Mouse (Mus musculus) forebrain, embryonic 13.5 days (tissue): ENCODE results near the gene Esrra. TPM values are rescaled to one million over a fixed set of nuclear protein-coding genes. Genes with fewer than 3 reads are reported as not detected.
A peak's percentile ranks its signal among the peaks of the same experiment; 100 is the strongest.
"Not testable (repeated sequence)": the region's sequence is repeated elsewhere in the genome, so short reads cannot be mapped to it uniquely, and the experiment has no call there.

ENCODE experiments used
- ATAC-seq: fragments of 200-750 bp; cut with Nextera tagmentation; 2 replicates; pipeline ENCODE4 v1.8.0; 2017
- H3K27ac ChIP-seq: fragments of 300-500 bp; sonication (generic); 2 replicates; pipeline ENCODE4 v1.5.1; 2015; ENCODE audit warnings: inconsistent platforms, mild to moderate bottlenecking, moderate library complexity
- H3K27me3 ChIP-seq: fragments of 300-500 bp; sonication (generic); 2 replicates; pipeline ENCODE4 v1.6.1; 2015; ENCODE audit warnings: mild to moderate bottlenecking, inconsistent platforms
- H3K36me3 ChIP-seq: fragments of 300-500 bp; sonication (generic); 2 replicates; pipeline ENCODE4 v1.6.1; 2015; ENCODE audit warnings: mild to moderate bottlenecking, inconsistent platforms; ENCODE audit not compliant: poor library complexity, severe bottlenecking
- H3K4me1 ChIP-seq: fragments of 300-500 bp; sonication (generic); 2 replicates; pipeline ENCODE4 v1.6.1; 2015; ENCODE audit warnings: inconsistent platforms
- H3K4me2 ChIP-seq: fragments of 300-500 bp; sonication (generic); 2 replicates; pipeline ENCODE4 v1.6.1; 2015; ENCODE audit warnings: inconsistent platforms, mild to moderate bottlenecking, moderate library complexity
- H3K4me3 ChIP-seq: fragments of 300-500 bp; sonication (generic); 2 replicates; pipeline ENCODE4 v1.5.1; 2015; ENCODE audit warnings: mild to moderate bottlenecking, inconsistent platforms
- H3K9ac ChIP-seq: fragments of 300-500 bp; sonication (generic); 2 replicates; pipeline ENCODE4 v1.6.1; 2015; ENCODE audit warnings: mild to moderate bottlenecking, inconsistent platforms
- H3K9me3 ChIP-seq: fragments of 300-500 bp; sonication (generic); replicated peaks from 2 replicates; pipeline ENCODE4 v1.6.1; 2016; ENCODE audit warnings: inconsistent platforms
- WGBS: fragments of 180-500 bp; shearing (Covaris S2); methylation state at CpG from one replicate; pipeline ENCODE4 v1.1.7; 2015; 5-methylcytosine and 5-hydroxymethylcytosine counted together
- polyA plus RNA-seq: library from polyadenylated mRNA; unstranded; fragments of >200 nt; fragmentation: Nextera tagmentation; extraction: Ambion mirVana; gene quantifications from 2 replicates; pipeline ENCODE4 v1.2.1, GENCODE M21; 2015

Gene Esrra
- polyA plus RNA-seq, 1 experiment from 2014 or later, result 15.7 TPM

- no peaks in the 10 kb centered on the region for H3K9me3 ChIP-seq
Measured at GRCm38 (mm10) chr19:6914540-6914939, 7.1 kb downstream of the Esrra start.

GRCm38 (mm10) chr19:6913991-6914390, 7.6 kb downstream of the Esrra start:
- peaks cover 13% of the 10 kb centered on the region for H3K4me1 ChIP-seq
- H3K4me2 ChIP-seq, result no peak overlapping the region
- H3K36me3 ChIP-seq, result peaks cover 40% of the 10 kb centered on the region
- H3K27me3 ChIP-seq, result no peaks in the 10 kb centered on the region
- H3K9ac ChIP-seq, result no peak overlapping the region
- 90% methylated on average over 11 of the region's 11 CpGs for WGBS
- no peak overlapping the region for H3K27ac ChIP-seq
- H3K4me3 ChIP-seq, result no peak overlapping the region
- no peaks in the 10 kb centered on the region for H3K9me3 ChIP-seq
- no peak for ATAC-seq

More at GRCm38 (mm10) chr19:6914540-6914939, 7.1 kb downstream of the Esrra start:
- Histone ChIP-seq H3K9ac (no peak overlapping the region), H3K36me3 (peaks cover 40% of the 10 kb centered on the region), H3K27me3 (no peaks in the 10 kb centered on the region), H3K4me3 (no peak overlapping the region), H3K4me2 (no peak overlapping the region), H3K27ac (no peak overlapping the region), H3K4me1 (peaks cover 11% of the 10 kb centered on the region)
- no peak for ATAC-seq
- 91% methylated on average over 9 of the region's 9 CpGs for WGBS

GRCm38 (mm10) chr19:6913036-6913435, 8.6 kb downstream of the Esrra start:
- H3K36me3 ChIP-seq, result peaks cover 40% of the 10 kb centered on the region
- ATAC-seq, result no peak
- no peaks in the 10 kb centered on the region for H3K27me3 ChIP-seq
- no peak overlapping the region for H3K4me2 ChIP-seq
- no peak overlapping the region for H3K4me3 ChIP-seq
- no peak overlapping the region for H3K27ac ChIP-seq
- WGBS, result 90% methylated on average over 6 of the region's 6 CpGs
- no peaks in the 10 kb centered on the region for H3K9me3 ChIP-seq
- H3K4me1 ChIP-seq, result peaks cover 22% of the 10 kb centered on the region
- no peak overlapping the region for H3K9ac ChIP-seq

- peaks cover 25% of the 10 kb centered on the region for H3K4me1 ChIP-seq
- WGBS, result 93% methylated on average over 15 of the region's 15 CpGs
- ATAC-seq, result no peak
Measured at GRCm38 (mm10) chr19:6912205-6912970, 9.2 kb downstream of the Esrra start.

GRCm38 (mm10) chr19:6911101-6912074, 10.2 kb downstream of the Esrra start:
- Histone ChIP-seq H3K9me3 (no peaks in the 10 kb centered on the region), H3K27me3 (no peaks in the 10 kb centered on the region), H3K4me3 (peak overlapping the region; percentile 62), H3K4me1 (peaks cover 25% of the 10 kb centered on the region), H3K36me3 (peaks cover 46% of the 10 kb centered on the region), H3K27ac (no peak overlapping the region), H3K9ac (0 out of 2 replicates have a peak overlapping the region, but pooled peaks have one; percentile 13), H3K4me2 (peak overlapping the region; percentile 87)
- no peak for ATAC-seq
- 83% methylated on average over 18 of the region's 19 CpGs for WGBS

More at GRCm38 (mm10) chr19:6912205-6912970, 9.2 kb downstream of the Esrra start:
- peaks cover 40% of the 10 kb centered on the region for H3K36me3 ChIP-seq
- no peaks in the 10 kb centered on the region for H3K9me3 ChIP-seq
- no peak overlapping the region for H3K9ac ChIP-seq
- no peak overlapping the region for H3K4me3 ChIP-seq
- no peak overlapping the region for H3K27ac ChIP-seq
- H3K4me2 ChIP-seq, result no peak overlapping the region
- no peaks in the 10 kb centered on the region for H3K27me3 ChIP-seq

- under 1% methylated on average over 30 of the region's 30 CpGs for WGBS
Measured at GRCm38 (mm10) chr19:6910306-6910705, 11.3 kb downstream of the Esrra start.

GRCm38 (mm10) chr19:6909507-6910289, 11.9 kb downstream of the Esrra start, which contains the start of the genes Trmt112 and Prdx5:
Gene Trmt112, plus strand, starts transcription at chr19:6909698.
Gene Prdx5, minus strand, starts transcription at chr19:6910106.
- WGBS, result under 1% methylated on average over 65 of the region's 65 CpGs
- Histone ChIP-seq H3K36me3 (peaks cover 59% of the 10 kb centered on the region), H3K27ac (peak within 1 kb of the TSS; percentile 97), H3K4me1 (peaks cover 25% of the 10 kb centered on the region), H3K4me3 (peak within 1 kb of the TSS; percentile 62), H3K9me3 (no peaks in the 10 kb centered on the region), H3K27me3 (no peaks in the 10 kb centered on the region), H3K4me2 (peak within 1 kb of the TSS; percentile 87), H3K9ac (peak within 1 kb of the TSS; percentile 80)
- ATAC-seq, result peak; percentile 95

More at GRCm38 (mm10) chr19:6910306-6910705, 11.3 kb downstream of the Esrra start:
- peak; percentile 22 for ATAC-seq
- not testable (repeated sequence) for H3K9me3 ChIP-seq, H3K27me3 ChIP-seq
- H3K36me3 ChIP-seq, result peaks cover 53% of the 10 kb centered on the region
- H3K4me1 ChIP-seq, result peaks cover 25% of the 10 kb centered on the region
- peak overlapping the region; percentile 80 for H3K9ac ChIP-seq
- H3K4me2 ChIP-seq, result peak overlapping the region; percentile 87
- H3K27ac ChIP-seq, result peak overlapping the region; percentile 97
- H3K4me3 ChIP-seq, result peak overlapping the region; percentile 62

GRCm38 (mm10) chr19:6909021-6909420, 12.6 kb downstream of the Esrra start:
- WGBS, result 9% methylated on average over 11 of the region's 11 CpGs
- no peak; the same call in 1 of the 2 replicates for ATAC-seq
- peaks cover 59% of the 10 kb centered on the region for H3K36me3 ChIP-seq

GRCm38 (mm10) chr19:6907811-6908540, 13.6 kb downstream of the Esrra start:
- peaks cover 53% of the 10 kb centered on the region for H3K36me3 ChIP-seq
- peaks cover 25% of the 10 kb centered on the region for H3K4me1 ChIP-seq
- H3K9ac ChIP-seq, result peak overlapping the region; percentile 80
- ATAC-seq, result no peak
- H3K27me3 ChIP-seq, result no peaks in the 10 kb centered on the region
- no peak overlapping the region for H3K27ac ChIP-seq
- H3K9me3 ChIP-seq, result no peaks in the 10 kb centered on the region
- 0 out of 2 replicates have a peak overlapping the region, but pooled peaks have one; percentile 62 for H3K4me3 ChIP-seq
- peak overlapping the region; percentile 87 for H3K4me2 ChIP-seq
- 88% methylated on average over 7 of the region's 7 CpGs for WGBS

More at GRCm38 (mm10) chr19:6909021-6909420, 12.6 kb downstream of the Esrra start:
- H3K4me1 ChIP-seq, result peaks cover 25% of the 10 kb centered on the region
- H3K4me2 ChIP-seq, result peak overlapping the region; percentile 87
- peak overlapping the region; percentile 62 for H3K4me3 ChIP-seq
- no peaks in the 10 kb centered on the region for H3K9me3 ChIP-seq
- H3K27me3 ChIP-seq, result no peaks in the 10 kb centered on the region
- H3K27ac ChIP-seq, result peak overlapping the region; percentile 97
- peak overlapping the region; percentile 80 for H3K9ac ChIP-seq

GRCm38 (mm10) chr19:6907094-6907493, 14.5 kb downstream of the Esrra start:
- H3K36me3 ChIP-seq, result peaks cover 47% of the 10 kb centered on the region
- H3K4me3 ChIP-seq, result no peak overlapping the region
- no peaks in the 10 kb centered on the region for H3K9me3 ChIP-seq
- 88% methylated on average over 8 of the region's 8 CpGs for WGBS
- no peaks in the 10 kb centered on the region for H3K27me3 ChIP-seq
- ATAC-seq, result no peak
- H3K4me1 ChIP-seq, result peaks cover 25% of the 10 kb centered on the region
- H3K4me2 ChIP-seq, result no peak overlapping the region
- 0 out of 2 replicates have a peak overlapping the region, but pooled peaks have one; percentile 6 for H3K9ac ChIP-seq
- H3K27ac ChIP-seq, result no peak overlapping the region
